Mouse (Mus musculus): Measurements from ENCODE around the gene Grip2.

Grip2 gene

DNA sequence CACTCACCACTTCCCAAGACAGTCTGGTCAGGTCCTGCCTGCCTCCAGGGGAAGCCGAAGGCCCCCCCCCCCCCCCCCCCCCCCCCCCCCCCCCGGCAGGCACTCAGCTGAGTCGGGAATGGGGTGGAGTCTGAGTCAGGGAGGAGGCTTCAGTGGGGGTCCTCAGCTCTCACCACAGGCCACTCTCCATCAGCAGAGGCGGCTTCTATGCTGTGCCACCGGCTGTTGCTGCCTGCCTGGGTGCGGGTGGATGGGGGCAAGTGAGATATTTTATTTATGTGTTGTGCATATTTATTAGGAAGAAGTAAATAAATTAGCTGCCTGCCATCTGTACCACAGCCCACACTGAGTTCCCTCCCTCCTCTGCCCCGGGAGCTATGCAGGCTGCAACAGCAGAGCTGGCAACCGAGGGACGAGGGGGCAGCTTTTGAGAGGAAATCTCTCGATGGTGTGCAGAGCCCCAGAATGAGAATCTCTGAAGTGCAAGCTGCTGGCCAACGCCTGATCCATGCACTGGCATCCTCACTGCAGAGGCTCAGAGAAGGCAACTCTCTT, at the start of gene Grip2:
Gene Grip2 (minus strand): TSS at position 235 of the 555 bp plus-strand sequence.
- DNase-seq (ENCODE audit: low read depth, low spot score): no peak

DNA sequence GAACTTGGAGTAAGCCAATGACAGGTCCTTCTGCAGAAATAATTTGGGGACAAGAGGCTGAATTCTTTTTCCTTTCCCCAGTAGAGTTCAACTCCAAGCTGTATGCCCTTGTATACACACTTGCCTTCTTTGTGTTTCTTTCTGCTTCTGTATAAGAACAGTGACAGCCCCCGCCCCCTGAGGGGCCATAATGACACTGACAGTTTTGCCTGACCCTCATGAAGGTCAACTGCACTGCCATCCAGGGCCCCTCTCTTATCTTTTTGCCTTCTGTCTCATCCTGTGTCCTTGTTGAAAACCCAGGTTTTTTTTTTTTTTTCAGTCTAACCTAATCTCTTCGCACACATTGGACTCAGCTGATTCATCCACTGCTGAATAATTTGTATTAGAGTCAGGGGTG, 45.7 kb upstream of the Grip2 start:
- DNase-seq (ENCODE audit: low read depth, low spot score): no peak

DNA sequence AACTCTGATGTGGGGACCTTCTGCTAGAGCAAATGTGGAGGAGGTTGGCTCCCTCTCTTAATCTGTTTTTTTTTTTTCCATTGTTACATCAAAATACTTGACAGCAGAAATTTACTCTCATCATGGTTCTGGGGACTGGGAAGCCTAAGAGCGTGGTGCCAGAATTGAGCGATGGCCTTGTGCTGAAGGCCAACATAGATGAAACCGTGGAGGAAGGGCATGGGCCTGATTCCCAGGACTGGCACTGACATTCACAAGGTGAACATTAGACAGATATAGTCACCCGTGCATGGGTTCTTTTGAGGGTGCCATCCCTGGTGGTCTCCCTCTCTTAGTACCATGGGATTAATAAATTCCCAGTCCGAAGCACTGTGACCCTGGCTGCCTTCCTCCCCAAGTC, 41.0 kb upstream of the Grip2 start:
- DNase-seq (ENCODE audit: low read depth, low spot score): no peak

DNA sequence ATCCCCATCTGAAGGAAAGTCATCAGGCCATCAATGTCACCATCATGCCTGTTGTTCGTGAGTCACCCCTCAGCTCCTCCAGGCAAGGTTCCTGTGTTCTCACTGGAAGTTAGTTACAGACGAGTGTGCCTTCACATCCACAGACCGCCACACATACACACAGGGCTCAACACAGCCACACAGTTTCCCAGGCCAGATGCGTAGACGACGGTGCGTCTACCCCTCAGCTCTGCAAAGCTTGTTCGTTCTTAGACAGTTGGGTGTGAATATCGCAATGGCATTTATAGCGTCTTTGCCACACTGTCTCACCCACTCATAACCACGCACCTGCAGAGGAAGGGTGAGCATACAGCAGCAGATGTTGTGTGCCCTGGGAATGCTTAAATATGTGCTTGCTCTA, 38.6 kb upstream of the Grip2 start:
- DNase-seq (ENCODE audit: low read depth, low spot score): no peak

DNA sequence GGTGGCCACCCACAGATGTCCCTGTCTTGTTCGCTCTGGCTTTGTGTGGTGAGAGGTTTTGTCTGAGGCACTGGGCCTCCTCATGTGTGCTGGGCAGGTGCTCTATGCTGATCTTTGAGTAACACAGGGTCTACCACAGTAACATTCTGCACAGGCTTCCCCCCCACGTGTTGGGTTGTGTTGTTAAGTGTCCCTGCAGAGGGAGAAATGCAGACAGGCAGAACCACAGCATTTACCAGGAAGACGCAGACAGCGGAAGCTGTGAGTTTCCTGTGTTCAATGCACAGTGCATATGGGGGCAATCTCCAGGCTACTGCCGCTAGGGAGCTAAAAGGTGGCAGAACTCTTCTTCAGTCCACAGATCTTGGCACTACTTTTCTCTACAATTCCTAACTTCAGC, 37.5 kb upstream of the Grip2 start:
- DNase-seq (ENCODE audit: low read depth, low spot score): no peak

DNA sequence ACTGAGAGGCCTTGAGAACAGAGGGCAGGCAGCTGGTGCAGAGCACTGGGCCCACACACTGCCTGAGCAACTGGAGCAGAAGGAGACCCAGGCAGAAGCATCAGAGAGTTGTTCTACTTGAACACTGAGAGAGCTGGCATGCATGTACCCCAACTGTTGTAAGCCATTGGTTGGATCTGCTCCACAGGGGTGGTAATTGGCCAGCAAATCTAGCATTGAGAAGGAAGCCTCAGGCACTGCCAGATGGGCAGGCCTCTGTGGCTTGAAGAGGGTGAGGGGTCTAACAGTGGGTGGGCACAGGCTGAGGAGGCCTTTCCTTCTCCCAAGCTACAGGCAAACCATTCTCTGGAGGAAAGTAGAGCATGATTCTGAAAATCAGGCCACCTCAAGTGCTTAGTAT, 35.8 kb upstream of the Grip2 start:
- no peak for DNase-seq (ENCODE audit: low read depth, low spot score)

DNA sequence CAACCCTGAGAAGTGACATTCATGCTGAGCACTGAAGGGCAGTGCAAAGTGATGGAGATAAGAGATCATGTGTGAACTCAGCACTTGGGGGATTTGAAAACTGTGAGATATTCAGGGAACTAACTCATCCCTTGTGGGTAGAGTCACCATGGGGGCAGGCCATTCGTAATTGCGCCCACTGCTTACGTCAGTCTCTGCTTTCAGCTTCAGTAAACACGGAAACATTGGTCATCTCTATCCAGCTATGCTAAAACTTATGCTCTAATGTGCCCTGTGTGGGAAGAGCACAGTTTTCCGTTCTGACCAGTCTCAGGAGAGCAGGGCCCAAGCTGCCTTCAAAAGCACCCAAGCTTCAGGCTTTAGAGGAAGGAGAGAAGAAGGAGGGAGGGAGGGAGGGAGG, 31.3 kb upstream of the Grip2 start:
- no peak for DNase-seq (ENCODE audit: low read depth, low spot score)

DNA sequence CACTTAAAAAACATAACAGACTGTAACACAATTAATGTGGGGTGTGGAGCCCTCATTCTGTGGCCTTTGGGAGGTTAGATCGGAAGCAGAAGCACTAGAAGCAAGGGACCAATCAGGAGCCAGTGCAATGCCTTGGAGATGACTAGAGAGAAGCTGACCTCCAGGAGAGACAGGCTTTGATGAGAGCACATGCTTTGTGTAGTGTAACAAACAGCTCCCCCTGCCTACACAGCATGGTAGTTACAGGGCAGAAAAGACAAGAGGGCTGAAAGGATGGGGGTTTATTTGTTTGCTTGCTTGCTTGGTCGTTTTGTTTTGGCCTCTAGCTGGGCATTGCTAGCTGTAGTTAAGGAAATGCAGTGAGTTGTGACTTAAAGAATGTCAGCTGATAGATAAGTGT, 25.5 kb upstream of the Grip2 start:
- no peak for DNase-seq (ENCODE audit: low read depth, low spot score)

DNA sequence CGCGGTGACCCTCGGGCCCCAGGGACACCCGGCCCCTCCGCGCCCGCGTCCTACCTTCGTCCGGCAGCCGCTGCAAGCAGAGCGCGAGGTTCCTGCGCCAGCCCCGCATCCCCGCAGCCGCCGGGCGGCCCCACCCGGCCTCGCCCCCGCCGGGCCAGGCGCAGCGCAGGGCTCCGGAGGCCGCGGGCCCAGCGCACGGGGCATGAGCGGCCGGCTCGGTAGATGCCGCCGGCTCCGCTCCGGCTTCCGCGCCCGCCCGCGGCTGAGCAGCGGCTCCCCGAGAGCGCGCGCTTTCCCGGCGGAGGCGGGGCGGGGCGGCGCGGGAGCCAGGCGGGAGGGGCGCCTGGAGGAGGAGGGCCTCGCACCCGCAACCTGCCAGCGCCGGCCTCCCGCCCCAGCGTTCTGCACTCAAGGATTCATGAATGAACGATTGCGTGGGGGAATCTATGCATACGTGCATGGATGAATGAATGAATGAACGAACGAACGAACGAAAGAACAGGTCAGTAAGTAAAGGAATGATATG, 16.6 kb upstream of the Grip2 start:
- DNase-seq (ENCODE audit: low read depth, low spot score): no peak

DNA sequence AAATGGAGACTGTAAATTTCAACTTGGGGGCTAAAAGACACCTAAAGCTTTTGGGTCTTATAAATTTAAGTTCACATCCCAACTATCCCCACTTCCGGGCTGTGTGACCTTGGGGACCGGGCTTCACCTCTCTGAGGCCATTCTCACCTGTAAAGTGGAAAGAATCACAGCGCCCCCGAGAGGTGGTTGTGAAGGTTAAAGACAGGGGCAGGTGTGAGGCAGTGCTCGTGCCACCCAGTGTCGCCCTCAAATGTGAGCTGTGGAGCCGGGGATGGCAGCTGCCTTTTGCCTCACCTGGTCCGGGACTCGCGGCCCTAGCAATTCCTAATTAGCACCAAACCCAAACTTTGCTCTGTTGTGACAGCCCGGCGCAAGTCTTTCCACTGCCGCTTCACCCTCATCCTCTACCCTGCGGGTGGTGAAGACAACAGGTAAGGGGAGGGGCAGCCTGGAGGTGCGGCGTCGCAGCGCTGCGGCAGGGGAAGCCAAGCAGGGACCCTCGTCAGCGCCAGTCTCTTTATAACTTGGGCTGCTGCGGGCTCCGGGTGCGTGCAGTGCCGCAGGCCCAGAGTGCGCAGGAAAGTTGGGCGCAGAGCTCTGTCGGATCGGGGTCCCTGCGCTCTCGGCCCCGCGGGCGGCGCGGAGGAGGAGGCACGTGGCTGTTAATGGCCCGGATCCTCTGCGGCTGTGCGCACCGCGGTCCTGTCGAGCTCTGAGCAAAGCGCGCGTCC, 16.0 kb upstream of the Grip2 start:
- no peak for DNase-seq (ENCODE audit: low read depth, low spot score)

DNA sequence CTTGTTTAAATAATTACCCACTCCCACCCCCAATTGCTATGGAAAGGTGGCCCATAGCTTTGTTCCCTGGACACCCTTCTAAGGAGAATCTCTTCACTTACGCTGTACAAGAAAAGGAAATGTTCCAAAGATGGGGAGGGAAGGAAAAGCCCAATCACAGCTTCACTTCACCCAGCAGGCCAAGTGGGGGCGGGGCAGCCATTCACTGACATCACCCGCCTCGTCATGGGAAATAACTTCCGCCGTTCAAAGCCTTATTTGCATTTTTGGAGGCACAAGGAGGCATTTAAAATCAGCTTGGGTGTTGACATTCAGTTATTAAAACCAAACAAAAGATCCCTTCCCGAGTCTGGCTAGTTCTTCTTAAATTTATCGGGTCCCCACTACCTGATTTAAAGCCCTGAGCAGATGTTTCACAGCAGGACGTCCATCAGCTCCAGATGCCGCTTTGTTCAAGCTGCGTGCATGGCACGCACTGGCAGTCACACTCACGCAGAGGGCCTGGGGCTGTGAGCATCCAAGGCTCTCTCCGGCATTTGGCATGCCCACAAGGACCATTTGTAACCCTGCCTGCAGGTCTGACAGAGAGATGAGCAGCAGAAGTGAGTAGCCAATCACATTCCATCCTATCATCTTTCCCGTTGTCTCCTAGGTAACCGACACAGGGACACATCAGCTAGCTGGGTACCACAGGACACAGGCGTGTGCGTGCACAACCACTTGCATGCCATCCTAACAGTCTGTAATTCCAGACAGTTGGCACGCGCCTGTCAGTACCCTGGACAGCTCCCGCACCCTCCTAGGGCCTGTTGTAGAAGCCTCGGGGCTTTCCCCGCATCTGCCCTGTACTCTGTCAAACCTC, 12.2 kb upstream of the Grip2 start:
- no peak for DNase-seq (ENCODE audit: low read depth, low spot score)

DNA sequence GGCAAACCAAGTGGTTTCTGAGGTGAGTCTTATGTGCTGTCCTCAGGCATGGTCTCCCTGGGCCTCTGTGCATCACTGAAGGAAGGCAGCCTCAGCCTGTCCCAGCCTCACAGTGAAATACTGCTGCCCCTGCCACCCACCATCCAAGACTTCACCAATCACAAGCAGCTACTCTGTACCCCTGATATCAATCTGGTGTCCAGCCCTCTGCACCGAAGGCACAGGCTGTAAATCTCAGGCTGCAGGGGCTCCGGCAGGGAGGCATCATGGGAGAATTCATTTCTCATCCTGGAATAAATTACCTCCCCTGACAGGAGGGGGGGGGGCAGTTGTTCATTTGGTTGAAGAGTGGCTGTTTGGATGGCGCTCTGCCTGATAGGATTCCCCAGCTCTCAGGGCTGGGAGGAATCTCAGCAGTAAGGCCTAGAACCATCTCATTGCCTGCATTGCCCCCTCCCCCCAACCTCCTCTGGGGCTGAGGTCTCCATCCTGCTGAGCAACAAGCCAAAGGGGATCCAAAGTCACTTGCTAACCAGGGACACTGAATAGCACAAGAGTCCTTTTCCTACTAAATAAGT, 5.9 kb upstream of the Grip2 start:
- DNase-seq (ENCODE audit: low read depth, low spot score): no peak

DNA sequence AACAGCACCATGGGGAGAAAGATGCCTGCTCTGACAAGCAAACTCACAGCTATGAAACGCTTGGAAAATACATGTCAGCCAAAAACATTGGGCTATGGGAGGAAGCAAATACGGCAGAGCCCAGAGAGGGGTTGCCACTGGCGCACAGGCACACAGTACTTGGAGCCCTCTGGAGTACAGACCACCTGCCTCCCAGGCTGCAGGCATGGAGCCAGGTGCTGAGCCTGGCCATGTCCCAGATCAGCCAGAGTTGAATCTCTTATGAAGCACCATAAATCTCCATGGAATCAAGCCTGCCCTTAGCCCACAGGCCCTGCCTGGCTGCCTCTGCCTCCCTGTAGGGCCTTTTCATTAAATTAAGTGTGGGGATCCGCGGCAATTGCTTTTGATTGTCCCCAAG, 876 bp upstream of the Grip2 start:
- no peak for DNase-seq (ENCODE audit: low read depth, low spot score)

DNA sequence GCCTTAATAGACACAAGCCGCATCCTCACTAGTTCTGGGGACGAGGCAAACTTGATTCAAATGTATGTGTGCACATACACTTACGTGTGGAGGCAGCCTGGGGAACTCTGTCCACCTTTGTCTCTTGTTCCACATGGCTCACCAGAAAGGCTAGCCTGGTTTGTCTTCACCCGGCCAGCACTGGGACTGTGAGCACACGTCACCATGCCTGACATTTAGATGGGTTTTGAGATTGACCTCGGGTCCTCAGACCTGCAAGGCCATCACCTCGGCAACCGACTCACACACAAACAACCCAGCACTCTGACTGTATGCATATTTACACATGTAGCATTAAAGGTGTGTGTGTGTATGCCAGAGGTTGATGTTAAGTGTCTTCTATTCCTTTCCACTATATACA, 8.8 kb downstream of the Grip2 start:
- DNase-seq (ENCODE audit: low read depth, low spot score): no peak

DNA sequence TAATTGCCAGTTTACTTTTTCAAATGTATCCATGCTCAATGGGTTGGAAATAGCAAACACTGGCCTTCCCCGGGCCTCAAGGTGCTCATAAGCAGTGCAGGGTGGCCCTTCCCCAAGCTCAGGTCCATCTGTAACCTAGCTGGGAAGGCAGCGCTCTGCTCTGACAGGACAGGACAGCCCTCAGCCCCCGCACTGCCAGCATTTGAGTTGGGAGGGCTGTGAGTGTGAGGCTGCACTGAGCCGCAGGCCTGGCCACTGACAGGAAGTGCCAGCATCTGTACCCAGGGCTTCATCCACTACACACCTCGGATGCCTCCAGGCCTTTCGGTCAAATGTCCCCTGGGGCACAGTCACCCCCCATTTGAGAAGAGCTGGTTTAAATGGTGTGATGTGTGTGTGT, 11.1 kb downstream of the Grip2 start:
- no peak for DNase-seq (ENCODE audit: low read depth, low spot score)

DNA sequence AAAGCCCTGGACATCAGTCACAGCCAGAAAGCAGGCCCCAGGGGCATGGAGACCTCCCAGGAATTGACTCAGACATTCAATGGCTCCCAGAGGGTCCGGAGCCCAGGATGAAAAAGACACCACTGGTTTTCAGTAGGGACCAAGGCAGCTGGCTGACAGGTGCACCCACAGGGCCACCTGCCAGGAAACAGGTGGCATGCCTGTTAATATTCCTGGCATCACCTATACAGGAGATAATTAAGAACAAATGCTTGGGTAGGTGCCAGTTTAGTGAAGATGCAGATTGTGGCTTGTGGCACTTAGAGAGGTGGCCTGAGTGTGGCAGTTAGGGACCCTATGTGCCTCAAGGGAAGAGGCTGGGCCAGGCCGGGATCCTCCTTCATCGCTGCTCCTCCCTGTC, 13.4 kb downstream of the Grip2 start:
- DNase-seq (ENCODE audit: low read depth, low spot score): no peak

DNA sequence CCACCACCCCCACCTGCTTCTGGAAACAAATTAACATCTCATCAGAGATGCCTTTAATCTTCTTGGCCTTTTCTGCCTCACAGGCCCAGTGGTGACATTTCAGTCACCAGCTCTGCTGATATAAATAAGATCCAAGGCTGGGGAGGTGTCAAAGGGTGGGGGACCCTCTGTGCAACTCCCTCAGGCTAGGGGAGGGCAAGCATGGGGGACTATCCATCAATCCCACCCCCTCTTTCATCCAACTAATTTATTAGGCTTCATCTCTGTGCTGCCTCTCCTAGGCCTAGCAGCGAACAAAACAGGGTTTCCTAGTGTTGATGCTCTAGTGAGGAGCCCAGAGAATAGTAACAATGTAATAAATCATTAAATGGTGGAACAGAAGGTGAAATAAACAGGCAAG, 17.0 kb downstream of the Grip2 start:
- no peak for DNase-seq (ENCODE audit: low read depth, low spot score)

DNA sequence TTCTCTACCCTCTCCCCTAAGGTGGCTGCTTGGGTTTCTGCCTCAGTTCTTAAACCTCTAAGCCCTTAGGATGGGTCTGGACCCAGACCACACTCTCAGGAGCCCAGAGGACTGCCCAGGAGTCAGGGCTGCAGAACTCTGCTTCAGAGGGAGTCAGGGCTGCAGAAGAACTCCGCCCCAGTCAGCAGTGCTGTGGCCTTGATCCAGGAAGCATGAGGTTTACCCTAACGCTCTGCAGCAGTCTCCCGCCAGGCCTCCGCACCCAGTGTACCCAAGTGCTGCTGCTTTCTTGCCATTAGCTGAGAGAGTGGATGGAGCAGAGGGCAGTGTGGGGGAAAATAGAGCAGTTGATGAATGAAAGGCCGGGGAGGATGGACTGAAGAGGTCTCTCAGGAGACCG, 19.0 kb downstream of the Grip2 start:
- no peak for DNase-seq (ENCODE audit: low read depth, low spot score)

DNA sequence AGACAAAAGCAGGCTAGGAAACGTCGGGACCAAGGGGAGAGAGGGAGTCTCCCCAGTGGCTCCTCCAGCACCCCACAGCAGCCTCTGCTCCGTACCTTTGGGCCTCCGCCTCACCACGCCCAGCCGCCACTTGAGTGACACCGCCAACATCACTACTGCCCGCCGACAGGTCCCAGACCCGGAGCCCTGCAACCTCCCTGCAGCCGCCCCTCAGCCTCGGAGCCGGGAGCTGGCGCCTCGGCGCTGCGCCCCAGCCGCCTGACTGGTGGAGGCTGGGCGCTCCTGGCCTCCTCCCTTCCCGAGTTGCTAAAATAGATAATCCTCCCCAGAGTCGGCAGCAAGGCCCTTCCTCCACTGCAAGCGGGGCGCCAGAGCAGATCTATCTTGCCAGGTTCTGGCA, 19.9 kb downstream of the Grip2 start:
- peak; percentile 20 for DNase-seq (ENCODE audit: low read depth, low spot score)

DNA sequence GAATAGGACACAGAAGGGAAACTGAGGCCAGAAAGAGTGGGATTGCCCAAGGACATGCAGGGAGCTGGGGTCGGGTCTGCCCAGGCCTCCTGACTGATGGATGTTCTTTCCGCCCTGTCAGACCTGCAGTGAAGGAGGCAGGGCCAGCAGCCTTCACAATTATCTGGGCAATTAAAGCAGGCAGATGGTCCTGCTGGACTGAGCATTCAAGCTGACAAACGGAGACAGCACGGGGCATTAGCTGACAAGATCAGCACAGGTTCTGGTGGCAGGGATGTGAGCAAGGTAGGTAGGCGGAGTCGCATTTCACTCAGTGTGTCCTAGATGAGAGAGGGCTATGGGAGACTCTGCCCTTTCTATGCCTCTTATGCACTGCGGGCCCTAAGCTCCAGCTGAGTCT, 22.9 kb downstream of the Grip2 start:
- DNase-seq (ENCODE audit: low read depth, low spot score): peak; percentile 4

DNA sequence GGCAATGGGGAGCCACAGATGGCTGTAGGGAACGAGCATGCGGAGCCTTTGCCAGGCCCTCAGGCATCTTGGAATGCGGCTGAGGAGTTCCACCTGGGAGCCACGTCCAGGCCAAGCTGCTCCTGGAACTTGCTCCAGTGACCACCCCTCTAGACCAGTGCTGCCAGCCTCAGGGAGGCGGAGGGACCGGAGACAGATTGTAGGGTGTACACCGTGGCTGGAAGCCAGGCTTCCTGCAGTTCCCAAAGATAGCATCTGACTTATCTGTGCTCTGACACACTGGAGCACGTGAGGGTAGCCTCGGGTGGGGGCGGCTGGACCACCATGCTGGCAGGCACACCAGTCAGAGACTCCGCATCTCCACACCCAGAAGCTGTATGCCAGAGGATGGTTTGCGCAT, 28.6 kb downstream of the Grip2 start:
- no peak for DNase-seq (ENCODE audit: low read depth, low spot score)

DNA sequence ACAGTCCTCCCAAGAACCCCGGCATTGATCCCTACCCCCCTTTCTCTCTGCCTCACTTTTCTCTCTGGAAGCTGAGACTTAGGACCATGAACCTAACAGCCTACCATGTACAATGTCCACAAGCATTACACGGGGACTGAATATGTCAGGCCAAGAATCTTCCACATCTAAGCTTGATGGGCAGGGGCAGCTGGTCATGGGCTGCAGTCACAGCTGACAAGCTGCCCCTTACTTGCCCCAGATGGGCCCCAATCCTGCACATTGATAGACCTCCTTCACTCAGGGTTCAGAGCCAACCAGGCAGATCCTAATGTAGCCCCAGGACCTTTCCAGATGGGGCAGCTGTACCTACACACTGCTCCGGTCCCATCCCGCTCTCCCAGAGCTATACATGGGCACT, 30.3 kb downstream of the Grip2 start:
- no peak for DNase-seq (ENCODE audit: low read depth, low spot score)
